Mouse (Mus musculus): ENCODE results near the gene Spata31.
A peak's percentile ranks its signal among the peaks of the same experiment; 100 is the strongest.

The Spata31 gene

GRCm38 (mm10) chr13:64917191-64917590 lies at the start of gene Spata31:
Gene Spata31, plus strand, starts transcription at chr13:64917406.
- no peak for DNase-seq (ENCODE audit: low spot score)

- DNase-seq (ENCODE audit: low spot score), result no peak
These were observed 14.1 kb upstream of the Spata31 start for GRCm38 (mm10) chr13:64903132-64903531.

- peak; percentile 44 for DNase-seq (ENCODE audit: low spot score)
These were observed 13.5 kb upstream of the Spata31 start, which contains the start of gene Cntnap3 for GRCm38 (mm10) chr13:64903585-64904208. Gene Cntnap3, minus strand, starts transcription at chr13:64903955.

Data from ovary, postnatal 36 days (tissue).